Mouse (Mus musculus) hindbrain, embryonic 16.5 days (tissue): ENCODE measurements at regions not wholly inside any gene's neighbourhood (a gene's known extent, or its start where the extent isn't known, plus 50 kb on each side); places are given as distances from the start of the nearest gene placed in this dataset.
A peak's percentile ranks its signal among the peaks of the same experiment; 100 is the strongest.

Experiments used
- ATAC-seq: fragments of 200-750 bp; cut with Nextera tagmentation; 2 replicates; pipeline ENCODE4 v1.8.0; 2017; ENCODE audit warnings: moderate TSS enrichment, moderate library complexity
- H3K27ac ChIP-seq: fragments of 300-500 bp; sonication (generic); 2 replicates; pipeline ENCODE4 v1.5.1; 2014; ENCODE audit warnings: low read depth, mild to moderate bottlenecking, control low read depth, low read length, moderate library complexity
- H3K27me3 ChIP-seq: fragments of 300-500 bp; sonication (generic); replicated peaks from 2 replicates; pipeline ENCODE4 v1.6.1; 2014; ENCODE audit warnings: low read length; ENCODE audit not compliant: control insufficient read depth, insufficient read depth
- H3K36me3 ChIP-seq: fragments of 300-500 bp; sonication (generic); 2 replicates; pipeline ENCODE4 v1.6.1; 2014; ENCODE audit warnings: mild to moderate bottlenecking, low read length, moderate library complexity, mixed read lengths; ENCODE audit not compliant: control insufficient read depth, insufficient read depth
- H3K4me1 ChIP-seq: fragments of 300-500 bp; sonication (generic); 2 replicates; pipeline ENCODE4 v1.6.1; 2014; ENCODE audit warnings: low read depth, low read length; ENCODE audit not compliant: control insufficient read depth, insufficient read depth
- H3K4me2 ChIP-seq: fragments of 300-500 bp; sonication (generic); 2 replicates; pipeline ENCODE4 v1.6.1; 2014; ENCODE audit warnings: mild to moderate bottlenecking, low read length, control low read depth, moderate library complexity
- H3K4me3 ChIP-seq: fragments of 300-500 bp; sonication (generic); 2 replicates; pipeline ENCODE4 v1.5.1; 2014; ENCODE audit warnings: mild to moderate bottlenecking, low read length, control low read depth, moderate library complexity
- H3K9ac ChIP-seq: fragments of 300-500 bp; sonication (generic); 2 replicates; pipeline ENCODE4 v1.6.1; 2014; ENCODE audit warnings: low read depth, mild to moderate bottlenecking, control low read depth, low read length, moderate library complexity
- H3K9me3 ChIP-seq: fragments of 300-500 bp; sonication (generic); 2 replicates; pipeline ENCODE4 v1.6.1; 2014; ENCODE audit warnings: mild to moderate bottlenecking, low read length, moderate library complexity; ENCODE audit not compliant: control insufficient read depth
- WGBS: fragments of 180-500 bp; shearing (Covaris S2); extraction: QIAGEN DNeasy Blood & Tissue Kit; methylation state at CpG from one replicate; pipeline ENCODE4 v1.1.7; 2014; 5-methylcytosine and 5-hydroxymethylcytosine counted together

DNA sequence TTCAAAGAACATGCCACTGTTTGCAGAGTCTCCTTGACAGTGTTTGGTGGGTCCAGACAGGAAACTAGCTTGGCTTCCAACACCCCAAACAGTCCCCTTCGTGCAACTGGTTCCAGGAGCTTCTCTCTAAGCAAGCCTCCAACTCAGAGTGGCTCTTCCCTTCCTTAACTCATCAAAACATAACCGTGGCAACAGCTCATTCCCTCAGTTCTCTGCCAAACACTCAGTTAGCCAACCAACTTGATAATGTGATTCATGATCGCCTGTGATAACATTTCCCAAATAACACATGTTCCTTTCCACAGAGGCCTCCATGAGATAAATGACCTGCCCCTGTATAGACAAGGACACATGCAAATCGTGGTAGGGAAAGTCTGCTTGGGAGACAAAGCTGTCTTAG, 95.9 kb upstream of the Cacna2d3 start:
- Histone ChIP-seq H3K4me3 (no peak overlapping the region), H3K9me3 (no peaks in the 10 kb centered on the region), H3K9ac (no peak overlapping the region), H3K4me1 (no peaks in the 10 kb centered on the region), H3K4me2 (no peak overlapping the region), H3K27me3 (no peaks in the 10 kb centered on the region), H3K27ac (no peak overlapping the region), H3K36me3 (no peaks in the 10 kb centered on the region)
- 80% methylated on average over 4 of the region's 4 CpGs for WGBS
- no peak for ATAC-seq

DNA sequence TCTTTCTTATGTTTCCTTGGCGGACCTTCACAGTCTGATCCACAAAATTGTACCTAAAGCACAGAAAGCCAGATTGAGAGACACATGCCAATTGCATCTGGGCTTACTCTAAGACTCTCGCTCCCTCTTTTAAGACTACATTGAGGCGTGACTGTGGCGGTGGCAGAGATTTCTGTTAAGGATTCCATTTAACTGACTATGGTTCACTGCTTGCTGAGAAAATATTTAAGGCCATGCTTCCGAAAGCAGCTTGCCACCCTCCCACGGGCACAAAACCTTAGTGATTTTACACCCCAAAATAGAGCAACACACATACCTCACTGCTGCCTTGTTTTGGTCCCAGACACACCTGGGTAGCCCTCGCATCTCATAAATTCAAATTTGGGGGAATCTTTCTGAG, 96.6 kb upstream of the Cacna2d3 start:
- Histone ChIP-seq H3K9me3 (no peaks in the 10 kb centered on the region), H3K4me3 (no peak overlapping the region), H3K27ac (no peak overlapping the region), H3K4me2 (no peak overlapping the region), H3K9ac (no peak overlapping the region), H3K27me3 (no peaks in the 10 kb centered on the region), H3K36me3 (no peaks in the 10 kb centered on the region), H3K4me1 (no peaks in the 10 kb centered on the region)
- 92% methylated on average over 7 of the region's 7 CpGs for WGBS
- no peak for ATAC-seq

DNA sequence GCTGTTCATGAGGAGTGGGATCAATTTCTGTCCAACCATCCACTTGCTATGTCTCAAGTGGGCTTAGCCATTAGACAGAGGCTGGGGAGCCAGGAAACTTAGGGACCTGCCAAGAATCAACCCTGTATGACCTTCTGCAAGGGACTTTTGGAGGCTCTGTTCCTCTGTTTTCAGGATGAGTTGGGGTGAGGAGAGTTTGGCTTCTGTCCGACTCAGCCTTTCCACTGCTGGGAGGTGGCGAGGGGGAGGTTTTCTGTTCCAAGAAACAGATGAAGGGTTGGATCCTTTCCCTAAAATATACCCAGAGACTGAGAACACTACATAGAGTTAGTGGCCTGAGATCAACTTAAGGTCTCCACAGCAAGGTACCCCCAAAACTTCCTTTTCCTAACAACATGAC, 97.1 kb upstream of the Cacna2d3 start:
- Histone ChIP-seq H3K9me3 (no peaks in the 10 kb centered on the region), H3K4me1 (no peaks in the 10 kb centered on the region), H3K27me3 (no peaks in the 10 kb centered on the region), H3K4me2 (no peak overlapping the region), H3K27ac (no peak overlapping the region), H3K36me3 (no peaks in the 10 kb centered on the region), H3K4me3 (no peak overlapping the region), H3K9ac (no peak overlapping the region)
- 84% methylated on average over 2 of the region's 2 CpGs for WGBS
- ATAC-seq = no peak

DNA sequence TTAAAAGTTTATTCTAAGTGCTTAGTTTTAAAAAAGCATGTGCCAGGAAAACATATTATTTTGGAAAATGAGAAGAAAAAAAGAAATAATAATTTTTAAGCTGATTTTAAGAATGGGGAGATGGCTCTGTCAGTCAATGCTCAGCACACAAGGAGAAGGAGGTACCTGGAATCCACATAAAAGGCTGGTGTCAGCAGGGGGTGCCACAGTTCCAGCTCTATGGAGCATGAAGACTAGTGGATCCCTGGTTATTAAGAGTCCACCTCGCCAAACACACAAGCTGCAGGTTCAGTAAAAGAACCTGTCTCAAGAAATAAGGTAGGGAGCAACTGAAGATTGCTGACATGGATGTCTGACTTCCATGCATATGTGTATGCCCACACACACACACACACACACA, 115.4 kb upstream of the Cacna2d3 start:
- Histone ChIP-seq H3K4me3 (no peak overlapping the region), H3K27ac (no peak overlapping the region), H3K36me3 (no peaks in the 10 kb centered on the region), H3K4me1 (no peaks in the 10 kb centered on the region), H3K4me2 (no peak overlapping the region), H3K9ac (no peak overlapping the region), H3K9me3 (no peaks in the 10 kb centered on the region), H3K27me3 (no peaks in the 10 kb centered on the region)
- no peak for ATAC-seq
- WGBS = 62% methylated on average over 1 of the region's 1 CpGs

DNA sequence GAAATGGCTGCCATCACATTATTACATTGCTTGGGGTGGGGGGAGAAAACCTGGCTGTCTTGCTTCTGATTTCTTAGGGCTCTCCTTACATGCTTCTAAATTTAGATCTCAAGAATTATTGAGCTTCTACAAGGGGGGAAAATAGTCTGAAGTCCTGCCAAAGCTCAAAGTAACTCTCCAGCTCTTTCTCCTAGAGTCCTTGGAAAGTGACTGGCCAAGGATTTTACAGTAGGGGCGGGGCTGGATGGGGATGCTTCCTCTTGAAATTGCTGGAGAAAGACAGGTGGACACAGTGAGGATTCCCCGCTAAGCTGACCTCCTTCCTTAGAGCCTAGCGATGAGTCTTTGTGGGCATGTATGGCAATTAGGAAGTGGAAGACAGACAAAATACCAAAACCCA, 117.9 kb upstream of the Cacna2d3 start:
- 88% methylated on average over 3 of the region's 3 CpGs for WGBS
- no peaks in the 10 kb centered on the region for H3K9me3 ChIP-seq
- H3K4me2 ChIP-seq = no peak overlapping the region

DNA sequence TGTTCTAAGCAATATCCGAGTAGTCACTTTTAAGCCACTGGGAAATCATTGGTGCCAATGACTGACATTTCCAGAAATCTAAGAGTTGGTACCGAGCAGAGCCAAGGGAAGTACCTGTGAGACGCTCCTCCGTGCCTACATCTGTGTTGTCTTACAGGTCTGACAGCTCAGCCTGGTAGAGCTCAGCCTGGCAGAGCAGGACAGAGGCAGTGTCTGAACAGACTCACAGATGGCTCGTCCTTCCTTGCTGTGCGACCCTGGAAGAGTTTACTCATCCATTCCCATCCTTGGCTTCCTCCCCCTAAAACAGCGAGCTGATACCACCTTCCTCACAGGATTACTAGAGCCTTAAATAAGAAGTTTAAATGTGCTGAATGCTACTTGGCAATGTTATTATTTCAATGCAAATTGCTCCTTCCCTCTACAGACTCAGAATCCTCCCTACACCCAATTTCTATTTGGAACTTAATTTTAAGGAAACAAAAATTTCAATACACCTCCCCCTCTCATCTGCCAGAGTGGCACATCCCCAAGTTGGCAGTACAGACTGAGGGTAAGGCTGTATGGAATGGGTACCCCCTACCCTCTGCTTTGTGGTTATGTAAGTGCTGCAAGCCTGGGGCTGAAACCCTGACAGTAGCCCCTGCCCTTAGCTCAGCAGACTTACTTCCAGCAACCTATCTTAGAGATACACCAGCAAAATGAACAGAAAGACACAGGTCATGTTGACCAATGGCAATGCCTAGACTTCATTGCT, 119.9 kb upstream of the Cacna2d3 start:
- ATAC-seq = peak; percentile 71
- no peaks in the 10 kb centered on the region for H3K27me3 ChIP-seq
- no peak overlapping the region for H3K27ac ChIP-seq
- H3K36me3 ChIP-seq = no peaks in the 10 kb centered on the region
- no peaks in the 10 kb centered on the region for H3K4me1 ChIP-seq
- no peaks in the 10 kb centered on the region for H3K9me3 ChIP-seq
- WGBS = 80% methylated on average over 7 of the region's 7 CpGs
- H3K9ac ChIP-seq = no peak overlapping the region
- H3K4me2 ChIP-seq = no peak overlapping the region
- no peak overlapping the region for H3K4me3 ChIP-seq

More for the DNA sequence above, 117.9 kb upstream of the Cacna2d3 start:
- Histone ChIP-seq H3K27me3 (no peaks in the 10 kb centered on the region), H3K36me3 (no peaks in the 10 kb centered on the region), H3K4me3 (no peak overlapping the region), H3K9ac (no peak overlapping the region), H3K27ac (no peak overlapping the region), H3K4me1 (no peaks in the 10 kb centered on the region)
- ATAC-seq = no peak

DNA sequence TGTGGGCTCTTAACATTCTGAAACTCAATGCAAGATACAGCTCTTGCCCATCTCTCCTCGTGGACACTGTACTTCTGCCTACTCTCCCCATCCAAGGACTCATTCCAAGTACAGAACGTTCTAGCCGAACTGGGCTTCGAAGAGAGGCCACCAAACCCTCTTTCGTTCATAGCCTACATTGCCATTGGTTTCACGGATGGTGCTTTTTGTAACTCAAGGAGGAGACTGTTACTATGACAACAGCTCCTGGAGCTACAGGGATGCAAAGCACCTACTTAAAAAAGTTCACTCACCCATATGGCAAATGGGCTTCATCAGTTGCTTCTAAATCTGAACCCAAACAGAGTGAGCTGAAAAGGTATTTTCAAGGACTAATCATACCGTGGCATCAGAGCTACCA, 120.4 kb upstream of the Selenok start:
- H3K36me3 ChIP-seq = no peaks in the 10 kb centered on the region
- no peak for ATAC-seq
- H3K4me3 ChIP-seq = no peak overlapping the region
- no peaks in the 10 kb centered on the region for H3K9me3 ChIP-seq
- H3K4me1 ChIP-seq = no peaks in the 10 kb centered on the region
- H3K4me2 ChIP-seq = no peak overlapping the region
- WGBS = 77% methylated on average over 7 of the region's 7 CpGs
- H3K27me3 ChIP-seq = no peaks in the 10 kb centered on the region
- H3K9ac ChIP-seq = no peak overlapping the region
- H3K27ac ChIP-seq = no peak overlapping the region

DNA sequence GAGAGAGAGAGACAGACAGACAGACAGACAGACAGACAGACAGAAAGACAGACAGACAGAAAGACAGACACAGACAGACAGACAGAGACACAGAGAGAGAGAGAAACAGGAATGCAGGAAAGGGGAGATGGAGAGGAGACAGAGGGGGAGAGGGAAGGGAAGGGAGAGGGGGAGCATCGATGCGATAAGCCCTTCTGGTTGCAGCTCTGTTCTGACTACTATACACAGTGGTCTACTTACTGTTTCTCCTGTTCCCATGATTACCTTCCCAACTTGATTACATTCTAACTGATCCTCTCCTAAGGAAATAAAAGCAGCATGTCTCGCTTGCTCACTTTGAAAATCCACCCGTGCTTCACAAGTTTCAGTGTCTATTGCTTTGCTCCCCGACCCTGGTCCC, 116.8 kb upstream of the Selenok start:
- Histone ChIP-seq H3K4me3 (no peak overlapping the region), H3K9me3 (no peaks in the 10 kb centered on the region), H3K27ac (no peak overlapping the region), H3K4me2 (no peak overlapping the region), H3K36me3 (no peaks in the 10 kb centered on the region), H3K9ac (no peak overlapping the region), H3K27me3 (no peaks in the 10 kb centered on the region), H3K4me1 (no peaks in the 10 kb centered on the region)
- 82% methylated on average over 5 of the region's 5 CpGs for WGBS
- no peak for ATAC-seq

DNA sequence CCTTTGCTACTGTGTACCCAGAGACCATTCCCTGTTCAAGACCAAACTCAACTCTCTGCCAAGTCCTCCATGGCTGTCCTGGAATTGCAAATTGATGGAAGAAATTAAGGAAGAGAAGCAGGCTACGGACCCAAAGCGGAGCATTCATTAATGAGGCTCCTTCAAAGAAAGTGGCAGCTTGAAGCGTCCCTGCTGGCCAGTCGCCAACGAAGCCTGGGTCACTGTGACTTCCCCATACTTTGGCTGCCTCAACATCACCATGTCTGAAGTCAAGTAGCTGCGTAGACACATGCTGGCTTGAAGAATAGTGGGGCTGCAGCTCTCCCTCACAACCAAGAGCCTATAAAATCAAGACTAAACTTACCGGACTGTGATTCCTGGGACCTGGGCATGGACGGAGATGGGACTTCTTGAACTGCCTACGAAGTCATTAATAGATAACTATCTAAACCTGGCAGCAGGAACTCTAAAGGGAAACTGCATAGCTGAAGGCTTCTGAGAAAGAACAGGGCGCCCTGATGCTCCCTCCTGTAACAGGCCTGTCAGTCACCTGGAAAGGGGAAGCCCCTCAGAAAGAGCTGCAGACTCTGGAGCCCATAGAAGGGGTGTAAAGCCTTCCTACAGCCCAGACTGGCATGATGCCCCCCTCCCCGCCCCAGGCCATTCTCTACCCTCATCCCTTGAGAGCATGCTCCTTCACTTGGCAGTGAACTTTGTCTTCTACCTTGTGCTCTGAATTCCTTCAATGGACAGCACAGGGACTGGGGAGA, 116.0 kb upstream of the Selenok start:
- H3K36me3 ChIP-seq = no peaks in the 10 kb centered on the region
- 70% methylated on average over 11 of the region's 11 CpGs for WGBS
- H3K27ac ChIP-seq = no peak overlapping the region
- H3K4me1 ChIP-seq = no peaks in the 10 kb centered on the region
- no peak overlapping the region for H3K9ac ChIP-seq
- H3K9me3 ChIP-seq = no peaks in the 10 kb centered on the region
- no peak overlapping the region for H3K4me2 ChIP-seq
- H3K27me3 ChIP-seq = no peaks in the 10 kb centered on the region
- H3K4me3 ChIP-seq = no peak overlapping the region
- ATAC-seq = no peak
